Mouse (Mus musculus) left cerebral cortex, adult 11 months (tissue): ENCODE measurements around the gene Srf.
"Not testable (repeated sequence)": the region's sequence is repeated elsewhere in the genome, so short reads cannot be mapped to it uniquely, and the experiment has no call there.

Source experiments
- DNase-seq: peaks from one replicate; pipeline ENCODE4 v3.0.0; 2022; ENCODE audit warnings: low spot score

The Srf gene

GRCm38 (mm10) chr17:46555673-46556583 lies at the start of gene Srf:
Srf (minus strand) TSS chr17:46556175.
- peak; percentile 98 for DNase-seq

- no peak for DNase-seq
Measured at GRCm38 (mm10) chr17:46605126-46605525, 49.2 kb upstream of the Srf start.

- DNase-seq: no peak
Measured at GRCm38 (mm10) chr17:46603229-46603628, 47.3 kb upstream of the Srf start.

GRCm38 (mm10) chr17:46602212-46602611 lies 46.2 kb upstream of the Srf start:
- no peak for DNase-seq

- no peak for DNase-seq
Measured at GRCm38 (mm10) chr17:46600569-46600968, 44.6 kb upstream of the Srf start.

GRCm38 (mm10) chr17:46598963-46599362 lies 43.0 kb upstream of the Srf start:
- DNase-seq: no peak

GRCm38 (mm10) chr17:46597956-46598355 lies 42.0 kb upstream of the Srf start:
- DNase-seq: no peak

GRCm38 (mm10) chr17:46595336-46595735 lies 39.4 kb upstream of the Srf start:
- no peak for DNase-seq

- DNase-seq: no peak
Measured at GRCm38 (mm10) chr17:46594606-46595005, 38.6 kb upstream of the Srf start.

GRCm38 (mm10) chr17:46593124-46593523 lies 37.1 kb upstream of the Srf start:
- DNase-seq: no peak

- DNase-seq: no peak
Measured at GRCm38 (mm10) chr17:46591406-46591805, 35.4 kb upstream of the Srf start.

GRCm38 (mm10) chr17:46590439-46590838 lies 34.5 kb upstream of the Srf start:
- no peak for DNase-seq

- no peak for DNase-seq
Measured at GRCm38 (mm10) chr17:46589635-46590314, 33.8 kb upstream of the Srf start.

- DNase-seq: no peak
Measured at GRCm38 (mm10) chr17:46588913-46589312, 32.9 kb upstream of the Srf start.

GRCm38 (mm10) chr17:46588173-46588572 lies 32.2 kb upstream of the Srf start:
- no peak for DNase-seq

- DNase-seq: no peak
Measured at GRCm38 (mm10) chr17:46586327-46586726, 30.4 kb upstream of the Srf start.

GRCm38 (mm10) chr17:46578650-46579049 lies 22.7 kb upstream of the Srf start:
- no peak for DNase-seq

GRCm38 (mm10) chr17:46576070-46576469 lies 20.1 kb upstream of the Srf start:
- DNase-seq: no peak

- no peak for DNase-seq
Measured at GRCm38 (mm10) chr17:46574535-46574934, 18.6 kb upstream of the Srf start.

GRCm38 (mm10) chr17:46571005-46571404 lies 15.0 kb upstream of the Srf start:
- no peak for DNase-seq

- DNase-seq: no peak
Measured at GRCm38 (mm10) chr17:46559146-46559545, 3.2 kb upstream of the Srf start.

GRCm38 (mm10) chr17:46558151-46558550 lies 2.2 kb upstream of the Srf start:
- DNase-seq: no peak

GRCm38 (mm10) chr17:46557321-46557720 lies 1.3 kb upstream of the Srf start:
- DNase-seq: not testable (repeated sequence)
